Mouse (Mus musculus) intestine, embryonic 16.5 days (tissue): Measurements from ENCODE around the gene Msx3. TPM values are rescaled to one million over a fixed set of nuclear protein-coding genes. Genes with fewer than 3 reads are reported as not detected.

Experiments used
- ATAC-seq: fragments of 200-750 bp; cut with Nextera tagmentation; 2 replicates; pipeline ENCODE4 v1.8.0; 2017; ENCODE audit warnings: moderate TSS enrichment, moderate library complexity
- H3K27ac ChIP-seq: fragments of 300-500 bp; sonication (generic); 2 replicates; pipeline ENCODE4 v1.5.1; 2014; ENCODE audit warnings: mild to moderate bottlenecking, low read length
- H3K27me3 ChIP-seq: fragments of 300-500 bp; sonication (generic); replicated peaks from 2 replicates; pipeline ENCODE4 v1.6.1; 2014; ENCODE audit warnings: low read length, control low read depth, mixed read lengths; ENCODE audit not compliant: control insufficient read depth, insufficient read depth
- H3K36me3 ChIP-seq: fragments of 300-500 bp; sonication (generic); 2 replicates; pipeline ENCODE4 v1.6.1; 2014; ENCODE audit warnings: low read length, control low read depth; ENCODE audit not compliant: control insufficient read depth, insufficient read depth
- H3K4me1 ChIP-seq: fragments of 300-500 bp; sonication (generic); 2 replicates; pipeline ENCODE4 v1.6.1; 2014; ENCODE audit warnings: low read length, control low read depth, mixed read lengths; ENCODE audit not compliant: control insufficient read depth, insufficient read depth
- H3K4me2 ChIP-seq: fragments of 300-500 bp; sonication (generic); 2 replicates; pipeline ENCODE4 v1.6.1; 2014; ENCODE audit warnings: low read depth, low read length, control low read depth
- H3K4me3 ChIP-seq: fragments of 300-500 bp; sonication (generic); 2 replicates; pipeline ENCODE4 v1.5.1; 2014; ENCODE audit warnings: mild to moderate bottlenecking, low read length
- H3K9ac ChIP-seq: fragments of 300-500 bp; sonication (generic); 2 replicates; pipeline ENCODE4 v1.6.1; 2014; ENCODE audit warnings: low read depth, low read length
- H3K9me3 ChIP-seq: fragments of 300-500 bp; sonication (generic); 2 replicates; pipeline ENCODE4 v1.6.1; 2016; ENCODE audit warnings: low read length, control low read depth; ENCODE audit not compliant: control insufficient read depth
- WGBS: fragments of 180-500 bp; shearing (Covaris S2); extraction: QIAGEN DNeasy Blood & Tissue Kit; methylation state at CpG from one replicate; pipeline ENCODE4 v1.1.7; 2014; 5-methylcytosine and 5-hydroxymethylcytosine counted together
- polyA plus RNA-seq: library from polyadenylated mRNA; unstranded; fragments of >200 nt; fragmentation: Nextera tagmentation; extraction: Ambion mirVana; gene quantifications from 2 replicates; pipeline ENCODE4 v1.2.1, GENCODE M21; 2015

The Msx3 gene
- polyA plus RNA-seq, 1 experiment from 2014 or later: not detected

DNA sequence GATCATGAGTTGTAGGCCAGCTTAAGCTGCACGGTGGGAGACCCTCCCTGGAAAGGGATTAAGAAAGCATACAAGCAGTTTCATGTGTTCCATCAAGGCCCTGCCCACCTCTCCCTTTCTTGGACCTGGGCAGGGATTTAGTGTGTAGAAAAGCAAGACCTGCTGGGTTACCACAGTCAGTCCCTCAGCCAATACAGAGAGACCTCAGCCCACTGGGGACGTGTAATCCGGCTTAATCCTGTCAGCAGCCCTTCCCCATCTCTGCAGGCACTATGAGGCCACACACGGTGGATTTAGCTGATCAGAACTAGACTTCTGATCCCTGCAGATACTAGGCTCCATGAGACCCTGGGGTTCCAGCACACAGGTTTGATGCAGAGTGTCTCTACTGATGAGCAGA, 10.7 kb upstream of the Msx3 start:
- no peak overlapping the region for H3K4me2 ChIP-seq
- H3K27me3 ChIP-seq: peaks cover 78% of the 10 kb centered on the region
- 43% methylated on average over 4 of the region's 4 CpGs for WGBS
- no peak for ATAC-seq
- H3K9me3 ChIP-seq: no peaks in the 10 kb centered on the region
- H3K27ac ChIP-seq: no peak overlapping the region
- no peaks in the 10 kb centered on the region for H3K36me3 ChIP-seq
- no peak overlapping the region for H3K4me3 ChIP-seq
- no peaks in the 10 kb centered on the region; the same call in none of the 2 replicates for H3K4me1 ChIP-seq
- H3K9ac ChIP-seq: no peak overlapping the region

DNA sequence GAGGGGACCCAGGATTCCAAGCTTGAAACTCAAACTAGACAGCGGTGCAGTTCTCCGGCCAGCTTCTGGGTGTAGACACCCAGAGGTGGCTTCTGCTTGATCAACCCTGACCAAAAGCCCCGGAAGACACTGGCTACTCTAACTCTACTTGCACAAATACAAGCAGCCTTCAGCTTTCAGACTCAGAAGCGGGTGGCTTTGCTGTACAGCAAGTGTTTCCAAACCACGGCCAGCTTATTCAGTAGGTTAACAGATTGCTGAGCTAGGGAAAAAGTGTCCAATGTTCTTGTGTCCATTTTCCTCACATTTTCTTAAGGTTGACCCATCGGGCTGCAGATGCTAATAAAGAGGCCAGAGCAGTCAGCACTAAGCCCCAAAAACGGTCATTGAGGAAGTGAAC, 9.6 kb upstream of the Msx3 start:
- H3K9ac ChIP-seq: peak overlapping the region; percentile 64
- H3K27ac ChIP-seq: no peak overlapping the region
- H3K4me3 ChIP-seq: peak overlapping the region; percentile 51
- no peaks in the 10 kb centered on the region; the same call in none of the 2 replicates for H3K4me1 ChIP-seq
- WGBS: 27% methylated on average over 7 of the region's 7 CpGs
- peak overlapping the region; percentile 82 for H3K4me2 ChIP-seq
- peaks cover 68% of the 10 kb centered on the region for H3K27me3 ChIP-seq
- ATAC-seq: no peak
- no peaks in the 10 kb centered on the region for H3K36me3 ChIP-seq
- H3K9me3 ChIP-seq: no peaks in the 10 kb centered on the region

DNA sequence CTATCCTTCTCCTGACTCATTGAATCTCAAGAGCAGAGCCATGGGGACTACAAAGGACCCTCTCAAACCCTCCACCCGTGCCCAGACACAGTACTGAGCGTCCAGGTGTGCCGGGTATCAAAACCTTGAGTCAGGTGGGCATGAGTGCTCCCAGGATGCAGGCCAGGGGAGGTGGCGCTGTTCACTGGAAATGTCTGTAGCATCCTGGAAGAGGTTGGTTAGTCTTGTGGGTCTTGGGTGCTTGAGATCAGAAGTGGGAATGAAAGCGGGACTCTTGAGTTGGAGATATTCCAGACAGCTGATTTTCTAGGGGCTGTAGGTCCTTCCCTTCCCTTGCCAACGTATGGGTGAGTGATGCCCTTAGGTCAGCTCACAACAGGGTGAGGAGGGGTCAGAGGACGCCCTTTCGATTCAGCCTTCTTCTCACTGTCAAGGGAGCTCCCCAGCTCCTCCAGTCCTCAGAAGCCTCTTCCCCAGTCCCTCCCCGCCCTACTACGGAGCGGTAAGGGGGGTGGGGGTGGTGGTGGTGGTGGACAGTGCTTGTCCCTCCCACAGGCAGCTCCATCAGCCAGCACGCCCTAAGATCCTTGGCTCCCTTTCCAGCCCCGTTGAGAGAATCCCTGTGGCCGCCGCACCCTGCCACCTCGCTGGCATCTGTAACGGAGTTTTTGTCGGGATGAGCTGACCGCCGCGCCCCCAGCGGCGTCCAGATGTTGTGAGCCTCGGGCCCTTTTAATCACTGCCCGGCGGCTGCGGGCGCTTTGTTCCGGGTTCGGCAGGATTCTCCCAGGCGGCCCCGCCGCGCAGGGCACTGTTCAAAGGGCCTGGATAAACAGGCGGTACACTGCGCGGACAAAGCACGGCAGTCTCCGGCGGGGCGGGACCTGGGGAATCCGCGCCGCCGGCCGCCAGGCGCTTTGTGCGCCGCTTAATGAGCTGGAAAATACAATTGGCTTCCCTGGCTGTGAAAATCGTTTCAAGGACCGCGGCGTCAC, 8.8 kb upstream of the Msx3 start:
- H3K36me3 ChIP-seq: no peaks in the 10 kb centered on the region
- H3K4me2 ChIP-seq: peak overlapping the region; percentile 82
- H3K27me3 ChIP-seq: peaks cover 71% of the 10 kb centered on the region
- H3K9me3 ChIP-seq: no peaks in the 10 kb centered on the region
- ATAC-seq: peak; percentile 64
- no peak overlapping the region for H3K27ac ChIP-seq
- 4% methylated on average over 53 of the region's 53 CpGs for WGBS
- peak overlapping the region; percentile 64 for H3K9ac ChIP-seq
- H3K4me3 ChIP-seq: peak overlapping the region; percentile 51
- no peaks in the 10 kb centered on the region; the same call in none of the 2 replicates for H3K4me1 ChIP-seq

DNA sequence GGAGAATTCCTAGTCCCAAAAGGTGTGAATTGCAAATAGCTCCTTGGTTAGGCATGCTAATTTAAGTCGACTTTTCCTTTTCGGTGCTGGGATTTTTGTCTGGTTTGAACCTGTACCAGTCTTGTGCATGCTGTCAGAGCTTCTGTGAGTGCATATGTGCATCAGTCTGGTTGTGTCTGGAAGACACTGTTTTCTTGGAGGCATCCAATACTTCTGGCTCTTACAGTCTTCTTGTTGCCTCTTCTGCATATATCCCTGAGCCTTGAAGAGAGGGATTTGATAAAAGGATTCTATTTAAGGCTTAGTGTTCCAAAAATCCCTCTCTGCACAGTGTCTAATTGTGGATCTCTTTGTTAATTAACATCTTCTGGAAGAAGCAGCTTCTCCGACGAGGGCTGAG, 5.2 kb upstream of the Msx3 start:
- Histone ChIP-seq H3K36me3 (no peaks in the 10 kb centered on the region), H3K27me3 (peaks cover 61% of the 10 kb centered on the region), H3K4me3 (no peak overlapping the region), H3K9ac (no peak overlapping the region), H3K27ac (no peak overlapping the region), H3K9me3 (no peaks in the 10 kb centered on the region), H3K4me1 (peaks cover 4% of the 10 kb centered on the region; the same call in 1 of the 2 replicates), H3K4me2 (no peak overlapping the region)
- 78% methylated on average over 4 of the region's 4 CpGs for WGBS
- ATAC-seq: no peak

DNA sequence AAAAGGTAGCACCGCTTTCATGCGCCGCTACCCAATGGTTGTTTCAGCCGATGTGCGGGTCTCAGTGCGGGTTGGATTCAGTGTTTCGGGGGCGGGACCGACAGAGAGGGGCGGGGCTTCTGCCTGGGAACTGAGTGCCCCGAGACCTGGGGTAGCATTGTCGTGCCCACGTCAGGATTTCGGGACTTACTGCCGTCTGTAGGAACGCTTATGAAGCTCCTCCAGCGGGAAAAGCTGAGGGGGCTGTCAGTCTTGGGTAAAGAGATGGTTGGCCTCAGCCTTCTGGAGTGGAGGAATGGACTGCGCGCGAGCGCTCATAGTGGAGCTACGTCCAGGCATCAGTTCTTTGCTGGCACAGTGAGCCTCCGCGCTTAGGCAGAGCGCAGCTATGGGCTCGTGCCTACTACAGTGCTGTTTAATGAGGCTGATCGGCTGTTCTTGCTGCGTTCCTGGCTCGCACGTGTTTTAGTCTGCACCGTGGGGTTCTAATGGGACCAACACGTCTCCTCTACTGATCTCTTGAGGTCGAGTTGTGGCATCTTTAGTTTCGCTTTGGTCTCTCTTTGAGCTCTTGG, 313 bp upstream of the Msx3 start:
- H3K9me3 ChIP-seq: no peaks in the 10 kb centered on the region
- H3K4me1 ChIP-seq: peaks cover 19% of the 10 kb centered on the region
- ATAC-seq: peak; percentile 58
- H3K27me3 ChIP-seq: peaks cover 76% of the 10 kb centered on the region
- H3K4me2 ChIP-seq: peak overlapping the region; percentile 86
- no peak overlapping the region for H3K9ac ChIP-seq
- 2% methylated on average over 34 of the region's 34 CpGs for WGBS
- H3K27ac ChIP-seq: no peak overlapping the region
- no peaks in the 10 kb centered on the region for H3K36me3 ChIP-seq
- peak overlapping the region; percentile 52 for H3K4me3 ChIP-seq

DNA sequence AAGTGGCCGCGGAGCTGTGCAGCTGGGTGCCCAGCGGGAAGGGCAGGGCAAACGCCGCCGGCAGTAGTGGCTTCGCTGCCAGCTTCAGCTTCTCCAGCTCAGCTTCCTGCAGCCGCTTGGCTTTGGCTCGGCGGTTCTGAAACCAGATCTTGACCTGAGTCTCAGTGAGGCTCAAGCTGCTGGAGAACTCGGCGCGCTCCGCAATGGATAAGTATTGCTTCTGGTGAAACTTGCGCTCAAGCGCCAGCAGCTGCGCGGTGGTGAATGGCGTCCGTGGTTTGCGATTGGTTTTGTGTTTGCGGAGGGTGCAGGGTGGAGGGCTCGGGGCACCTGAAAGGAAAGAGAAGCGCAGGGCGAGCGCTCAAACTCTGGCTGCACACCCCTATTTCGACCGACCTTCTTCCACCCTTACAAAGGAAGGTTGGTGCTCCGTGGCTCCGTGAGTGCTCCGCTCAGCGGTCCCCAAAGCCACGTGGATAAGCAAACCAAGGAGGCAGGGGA, 1.0 kb downstream of the Msx3 start:
- H3K4me2 ChIP-seq: peak overlapping the region; percentile 86
- ATAC-seq: peak; percentile 36; the same call in 1 of the 2 replicates
- H3K9ac ChIP-seq: peak overlapping the region; percentile 44; the same call in 1 of the 2 replicates
- no peaks in the 10 kb centered on the region for H3K9me3 ChIP-seq
- no peaks in the 10 kb centered on the region for H3K36me3 ChIP-seq
- H3K27ac ChIP-seq: no peak overlapping the region
- peak overlapping the region; percentile 52 for H3K4me3 ChIP-seq
- peaks cover 71% of the 10 kb centered on the region for H3K27me3 ChIP-seq
- peaks cover 19% of the 10 kb centered on the region for H3K4me1 ChIP-seq
- 1% methylated on average over 33 of the region's 33 CpGs for WGBS

DNA sequence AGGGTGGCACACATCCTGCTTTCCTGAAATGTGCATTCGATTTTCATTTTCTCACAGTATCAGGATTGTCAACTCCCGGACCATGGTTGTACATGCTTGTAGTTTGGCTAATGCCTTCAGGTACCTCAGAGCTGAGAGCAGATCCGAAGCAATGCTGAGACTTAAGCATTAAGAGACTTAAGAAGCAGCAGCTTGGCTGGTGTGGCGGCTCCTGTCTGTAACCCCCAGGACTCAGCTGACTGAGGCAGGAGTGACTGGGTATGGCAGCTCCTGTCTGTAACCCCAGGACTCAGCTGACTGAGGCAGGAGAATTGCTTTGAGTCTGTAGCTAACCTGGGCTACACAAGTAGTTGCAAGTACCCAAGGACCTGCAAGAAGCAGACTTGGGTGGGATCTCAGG, 3.3 kb downstream of the Msx3 start:
- no peak overlapping the region for H3K9ac ChIP-seq
- H3K9me3 ChIP-seq: no peaks in the 10 kb centered on the region
- no peak overlapping the region for H3K4me2 ChIP-seq
- H3K4me3 ChIP-seq: no peak overlapping the region
- peaks cover 57% of the 10 kb centered on the region for H3K27me3 ChIP-seq
- 75% methylated on average over 4 of the region's 4 CpGs for WGBS
- no peak for ATAC-seq
- H3K36me3 ChIP-seq: no peaks in the 10 kb centered on the region
- H3K4me1 ChIP-seq: peaks cover 19% of the 10 kb centered on the region
- H3K27ac ChIP-seq: no peak overlapping the region

DNA sequence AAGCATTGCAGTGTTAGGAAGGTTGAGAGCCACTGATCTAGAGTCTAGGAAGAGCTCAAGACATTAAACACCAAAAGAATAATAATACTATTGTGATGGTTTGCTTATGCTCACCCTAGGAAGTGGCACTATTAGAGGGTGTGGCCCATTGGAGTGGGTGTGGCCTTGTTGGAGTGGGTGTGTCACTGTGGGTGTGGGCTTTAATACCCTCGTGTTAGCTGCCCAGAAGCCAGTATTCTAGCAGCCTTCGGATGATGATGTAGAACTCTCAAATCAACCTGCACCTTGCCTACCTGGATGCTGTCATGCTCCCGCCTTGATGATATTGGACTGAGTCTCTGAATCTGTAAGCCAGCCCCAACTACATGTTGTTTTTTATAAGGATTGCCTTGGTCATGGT, 6.2 kb downstream of the Msx3 start:
- peaks cover 3% of the 10 kb centered on the region for H3K4me1 ChIP-seq
- WGBS: 56% methylated on average over 3 of the region's 3 CpGs
- H3K36me3 ChIP-seq: no peaks in the 10 kb centered on the region
- 0 out of 2 replicates have a peak, but pooled peaks have one; percentile 38 for ATAC-seq
- peaks cover 30% of the 10 kb centered on the region for H3K27me3 ChIP-seq
- H3K4me2 ChIP-seq: no peak overlapping the region
- no peaks in the 10 kb centered on the region for H3K9me3 ChIP-seq
- no peak overlapping the region for H3K27ac ChIP-seq
- H3K4me3 ChIP-seq: no peak overlapping the region
- H3K9ac ChIP-seq: no peak overlapping the region

DNA sequence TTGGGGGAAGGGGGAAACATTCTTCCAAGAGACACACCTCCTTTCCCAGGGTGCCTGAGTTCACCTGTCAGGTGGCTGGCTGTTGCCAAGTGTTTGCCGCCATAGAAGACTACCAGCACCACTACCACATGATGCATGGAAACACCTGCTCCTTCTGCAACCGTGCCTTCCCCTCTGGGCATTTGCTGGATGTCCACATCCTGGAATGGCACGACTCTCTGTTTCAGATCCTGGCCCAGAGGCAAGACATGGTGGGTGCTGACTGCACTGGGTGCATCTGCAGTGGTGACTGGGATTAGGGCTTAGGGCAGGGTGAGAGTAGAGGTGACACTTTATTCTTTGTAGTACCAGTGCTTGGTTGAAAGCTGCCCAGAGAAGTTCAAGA, 11.7 kb downstream of the Msx3 start:
- no peak overlapping the region for H3K27ac ChIP-seq
- no peaks in the 10 kb centered on the region for H3K9me3 ChIP-seq
- 55% methylated on average over 3 of the region's 3 CpGs for WGBS
- H3K27me3 ChIP-seq: no peaks in the 10 kb centered on the region
- H3K36me3 ChIP-seq: no peaks in the 10 kb centered on the region
- no peak; the same call in 1 of the 2 replicates for ATAC-seq
- H3K9ac ChIP-seq: peak overlapping the region; percentile 84; the same call in 1 of the 2 replicates
- peak overlapping the region; percentile 83 for H3K4me3 ChIP-seq
- H3K4me2 ChIP-seq: peak overlapping the region; percentile 92
- H3K4me1 ChIP-seq: peaks cover 12% of the 10 kb centered on the region
